Mouse (Mus musculus) layer of hippocampus, postnatal 10 days (tissue): ENCODE measurements around the gene 2010109A12Rik. TPM values are rescaled to one million over a fixed set of nuclear protein-coding genes. Genes with fewer than 3 reads are reported as not detected.
A peak's percentile ranks its signal among the peaks of the same experiment; 100 is the strongest.

Experiments
- DNase-seq, 2 experiments: peaks; one replicate each; pipeline ENCODE4 v3.0.0; 2021; ENCODE audit warnings: low spot score in 2 of 2
- total RNA-seq, 2 experiments: library from RNA; stranded (reverse); gene quantifications; 2 replicates each; pipeline ENCODE4 v1.2.3; 2021

The 2010109A12Rik gene
- total RNA-seq, 2 experiments from 2014 or later, result 0.87 to 1.1 TPM

DNA sequence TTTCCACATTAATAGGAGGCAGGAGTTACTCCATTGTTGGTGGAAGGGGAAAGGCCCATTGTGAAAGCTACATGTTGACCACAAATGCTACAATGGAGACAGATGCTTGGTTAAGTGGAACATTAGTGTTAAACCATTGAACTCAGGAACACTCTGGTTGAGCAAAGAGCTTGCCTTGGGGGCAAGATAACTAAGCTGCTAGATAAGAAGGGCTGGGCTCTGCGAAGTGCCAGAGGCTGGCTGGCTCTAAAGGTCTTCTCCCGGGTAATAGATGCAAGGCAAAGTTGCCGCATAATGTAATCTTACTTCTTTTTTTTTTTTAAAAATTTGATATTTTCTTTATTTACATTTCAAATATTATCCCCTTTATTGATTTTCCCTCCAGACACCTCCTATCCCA lies 20.8 kb downstream of the 2010109A12Rik start:
- no peak for DNase-seq

- no peak for DNase-seq
These were observed 23.2 kb downstream of the 2010109A12Rik start for GRCm38 (mm10) chr5:93229527-93229926.

DNA sequence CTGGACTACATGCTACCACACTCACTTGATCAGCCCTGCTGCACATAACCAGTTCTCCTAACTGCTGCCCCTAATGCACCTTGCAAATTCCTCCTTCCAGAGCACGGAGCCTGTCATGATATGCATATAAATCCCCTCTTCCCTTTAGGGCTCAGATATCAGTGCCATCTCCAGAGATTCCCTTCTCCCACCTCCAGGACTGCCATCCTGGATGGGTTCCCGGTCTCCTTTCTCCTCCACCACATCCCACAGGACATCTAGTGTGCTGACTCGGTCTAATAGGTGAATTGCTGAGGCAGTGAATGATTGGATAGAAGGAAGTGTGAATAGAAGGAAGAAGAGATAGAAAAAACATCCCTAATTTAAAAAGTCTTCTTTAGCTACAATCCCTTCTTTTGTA lies 25.4 kb downstream of the 2010109A12Rik start:
- no peak for DNase-seq

DNA sequence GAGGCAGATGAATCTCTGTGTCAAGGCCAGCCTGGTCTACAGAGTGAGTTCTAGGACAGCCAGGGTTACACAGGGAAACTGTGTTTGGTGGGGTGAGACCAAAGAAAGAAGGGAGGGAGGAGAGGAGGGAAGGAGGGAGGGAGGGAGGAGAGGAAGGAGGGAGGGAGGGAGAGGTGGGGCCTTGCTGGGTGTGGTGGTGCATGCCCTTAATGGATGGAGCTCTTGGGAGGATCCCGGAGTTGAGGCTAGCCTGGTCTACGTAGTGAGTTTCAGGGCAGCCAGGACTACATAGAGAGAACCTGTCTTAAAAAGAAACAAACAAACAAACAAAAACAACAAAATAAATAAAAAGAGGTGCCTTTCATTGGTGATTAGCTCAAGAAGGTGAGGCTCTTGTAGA lies 26.5 kb downstream of the 2010109A12Rik start:
- no peak for DNase-seq

DNA sequence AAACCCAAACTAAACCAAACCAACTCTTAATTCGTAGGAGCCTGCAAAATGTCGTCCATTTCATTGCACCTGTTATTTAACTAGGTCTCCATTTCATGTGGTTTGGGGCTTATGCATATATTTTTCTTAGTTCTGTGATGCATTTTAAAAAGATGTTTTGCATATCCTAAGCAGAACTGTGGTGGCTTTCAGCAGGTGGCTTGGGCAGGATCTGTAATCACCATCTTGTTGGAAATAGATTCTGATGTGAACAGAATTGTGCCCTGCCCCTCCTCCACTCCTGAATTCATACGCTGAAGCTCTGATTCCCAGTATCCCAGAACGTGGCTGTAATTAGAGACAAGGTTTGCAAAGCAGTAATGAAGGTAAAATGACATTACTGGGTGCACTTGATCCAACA lies 27.8 kb downstream of the 2010109A12Rik start:
- DNase-seq, result peak; percentile 25 to 43

DNA sequence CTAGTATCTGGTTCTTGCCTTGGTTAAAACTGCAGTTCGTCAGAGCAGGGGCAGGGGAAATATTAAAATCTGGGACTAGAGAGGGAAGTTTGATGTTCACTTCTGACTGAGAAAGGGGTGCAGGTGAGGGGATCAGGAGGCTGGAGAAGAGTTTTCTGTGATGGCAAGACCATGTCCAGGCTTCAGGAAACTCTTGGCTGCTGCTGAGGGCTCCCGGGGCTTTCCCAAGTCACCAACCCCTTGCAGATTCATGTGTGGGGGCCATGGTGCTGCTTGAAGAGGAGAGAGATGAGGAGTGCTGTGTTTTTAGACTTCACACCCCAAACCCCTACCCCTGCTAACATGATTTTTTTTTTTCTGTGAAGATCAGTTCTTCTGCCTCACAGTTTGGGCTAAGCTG lies 28.3 kb downstream of the 2010109A12Rik start:
- no peak for DNase-seq

DNA sequence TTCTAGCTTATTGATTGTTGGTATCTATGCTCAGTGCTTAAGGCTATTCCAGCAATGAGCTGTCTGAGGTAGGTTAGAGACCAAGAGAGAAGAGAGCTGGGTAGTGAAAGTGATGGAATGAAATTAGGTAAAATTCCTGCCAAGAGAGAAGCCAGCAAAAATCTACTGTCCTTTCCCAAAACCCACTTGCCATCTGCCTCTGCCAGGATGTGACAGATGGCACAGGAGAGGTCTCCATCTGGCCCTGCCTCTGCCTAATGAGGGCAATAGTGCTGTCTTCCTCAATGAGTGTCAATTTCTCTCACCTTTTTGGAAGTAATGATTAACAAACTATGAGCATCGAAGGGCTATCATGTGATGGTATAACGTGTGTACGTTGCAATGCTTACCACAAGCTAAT lies 29.6 kb downstream of the 2010109A12Rik start:
- DNase-seq, result peak; percentile 66 to 70

DNA sequence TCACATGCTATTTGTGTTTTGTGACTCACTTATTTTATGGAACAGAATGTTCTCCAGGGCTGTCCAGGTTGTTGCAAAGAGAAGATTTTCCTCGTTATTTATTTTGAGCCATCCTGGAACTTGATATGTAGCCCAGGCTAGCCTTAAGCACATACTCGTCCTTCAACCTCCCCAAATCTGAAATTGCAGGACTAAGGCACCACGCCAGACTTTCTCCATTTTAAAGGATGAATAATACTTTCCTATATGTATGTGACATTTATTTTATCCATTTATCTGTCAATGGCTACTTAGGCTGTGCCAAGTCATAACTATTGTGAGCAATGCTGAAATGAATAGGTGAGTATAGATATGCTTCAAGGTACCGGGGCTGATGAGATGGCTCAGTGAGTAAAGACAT lies 30.2 kb downstream of the 2010109A12Rik start:
- no peak for DNase-seq

DNA sequence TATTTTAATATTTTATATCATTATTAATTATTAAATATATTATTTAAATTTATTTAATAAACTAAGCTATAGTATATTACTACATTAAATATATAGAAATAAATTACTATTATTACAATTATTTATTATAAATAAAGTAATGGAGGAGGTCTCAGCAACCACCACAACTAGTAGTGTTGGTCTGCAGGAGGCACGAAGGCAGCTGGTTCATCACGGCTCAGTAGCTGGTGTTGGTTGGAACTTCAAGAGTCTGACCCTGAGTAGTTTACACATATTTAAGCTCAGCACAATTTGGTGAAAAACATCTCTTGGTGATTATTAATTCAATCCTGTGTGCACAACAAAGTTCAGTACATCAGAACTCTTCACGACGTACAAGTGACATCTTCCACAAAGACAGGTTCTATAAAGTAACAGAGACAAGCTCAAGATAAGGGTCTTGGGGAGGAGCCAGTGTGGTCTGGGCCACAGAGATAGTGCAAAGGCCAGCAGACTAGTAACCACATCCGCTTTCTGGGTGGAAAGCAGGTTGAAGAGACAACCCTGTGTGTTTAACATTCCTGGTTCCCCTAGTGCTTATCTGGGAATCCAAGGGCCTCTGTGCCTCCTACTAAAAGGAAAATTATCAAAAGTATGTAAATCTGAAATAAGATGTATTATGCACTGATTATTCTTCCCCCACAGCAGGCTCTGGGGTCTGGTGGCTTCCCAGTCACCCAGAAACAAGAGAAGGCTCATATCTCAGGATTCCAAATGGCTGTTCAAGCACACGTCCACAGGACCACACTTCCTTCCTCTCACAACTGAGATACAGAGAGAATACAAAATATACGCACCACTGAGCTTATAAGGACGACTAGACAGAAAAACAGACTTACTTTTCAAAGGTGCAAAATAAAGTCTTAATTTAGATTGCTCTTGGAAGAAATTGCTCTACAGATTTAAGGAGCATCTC lies 33.5 kb downstream of the 2010109A12Rik start:
- DNase-seq, result no peak

- DNase-seq, result no peak
These were observed 39.0 kb downstream of the 2010109A12Rik start for GRCm38 (mm10) chr5:93245280-93245679.

GRCm38 (mm10) chr5:93249940-93250578 lies 43.7 kb downstream of the 2010109A12Rik start:
- no peak for DNase-seq

DNA sequence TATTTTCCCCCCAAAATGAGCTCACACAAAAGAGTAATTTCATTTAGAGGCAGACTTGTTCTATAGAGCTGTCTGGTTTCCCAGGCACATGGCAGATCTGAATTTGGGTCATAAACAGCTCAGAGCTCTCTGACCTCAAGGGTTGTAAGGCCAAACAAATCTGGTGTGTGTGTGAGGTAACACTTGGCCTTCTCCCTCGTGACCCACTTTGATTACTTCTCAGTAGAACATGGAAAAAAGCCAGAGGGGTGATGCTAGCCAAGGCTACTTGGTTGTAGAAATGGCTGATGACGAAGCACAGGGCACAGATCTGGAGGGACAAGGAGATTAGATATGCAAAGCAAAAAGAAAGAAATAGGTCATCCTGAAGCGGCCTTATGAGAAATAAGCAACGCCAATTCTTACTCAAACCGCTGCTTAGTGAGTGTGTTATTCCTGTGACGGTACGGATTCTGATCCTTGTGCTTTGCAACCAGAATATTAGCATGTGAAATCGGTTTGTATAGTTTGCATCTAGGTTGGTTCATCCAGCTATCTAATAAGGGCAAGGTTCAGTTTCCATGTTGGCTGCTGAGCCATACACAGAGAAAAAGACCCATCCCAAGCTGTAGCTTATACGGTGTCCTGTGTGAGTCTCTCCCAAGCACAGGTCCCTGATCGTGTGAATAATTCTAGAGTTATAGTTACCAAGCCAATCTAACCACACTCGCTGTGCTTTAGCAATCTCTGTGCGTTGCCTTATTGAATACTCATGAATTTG lies 44.9 kb downstream of the 2010109A12Rik start:
- DNase-seq, result no peak

DNA sequence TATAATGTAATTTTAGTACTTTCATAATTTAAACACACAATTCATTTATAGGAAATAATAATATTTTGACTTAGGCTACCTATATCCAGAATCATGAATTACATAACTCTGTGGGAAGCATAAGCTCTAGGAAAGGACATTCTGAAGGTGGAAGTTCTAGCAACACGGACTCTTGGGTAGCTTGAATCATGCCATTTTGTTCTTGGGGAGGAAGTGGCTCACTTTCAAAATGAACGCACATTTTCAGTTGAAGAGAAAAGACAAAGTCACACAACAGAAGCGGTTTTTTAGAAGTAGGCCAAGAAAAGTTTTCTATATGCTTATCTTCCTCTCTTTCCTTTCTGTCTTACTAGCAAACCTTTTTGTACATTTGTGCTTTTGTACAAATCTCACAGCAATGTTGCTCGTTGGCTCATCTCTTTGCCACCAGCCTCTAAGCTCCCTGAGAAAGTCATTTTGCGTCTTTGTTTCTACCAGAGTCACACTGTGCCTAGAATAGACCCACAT lies 49.5 kb downstream of the 2010109A12Rik start:
- DNase-seq, result no peak

DNA sequence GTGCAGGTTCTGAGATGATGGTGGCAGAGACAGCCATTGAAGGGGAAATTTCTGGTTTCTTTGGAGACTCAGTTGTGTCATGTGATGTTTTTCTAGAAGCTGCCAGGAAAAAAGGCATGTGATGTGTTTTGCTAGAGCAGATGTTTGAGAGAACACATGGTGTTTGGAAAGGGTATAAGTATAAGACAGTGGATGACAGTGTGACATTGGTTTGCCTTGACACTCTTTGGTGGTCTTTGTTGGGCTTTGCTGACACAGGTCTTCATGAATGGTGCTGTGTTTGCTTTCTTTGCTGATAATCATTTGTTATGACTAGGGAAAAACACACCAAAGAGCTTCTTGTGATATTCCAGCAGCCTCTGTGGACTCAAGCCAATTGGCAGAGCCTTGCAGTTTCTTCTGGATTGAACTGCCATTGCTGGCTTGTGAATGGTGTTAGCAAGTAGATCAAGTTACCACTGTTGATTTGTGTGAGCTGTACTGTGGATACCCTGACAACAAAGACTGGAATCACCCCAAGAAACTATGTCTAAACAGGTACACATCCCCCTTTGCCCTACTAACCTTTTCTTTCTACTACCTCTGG lies 50.6 kb downstream of the 2010109A12Rik start:
- no peak for DNase-seq

DNA sequence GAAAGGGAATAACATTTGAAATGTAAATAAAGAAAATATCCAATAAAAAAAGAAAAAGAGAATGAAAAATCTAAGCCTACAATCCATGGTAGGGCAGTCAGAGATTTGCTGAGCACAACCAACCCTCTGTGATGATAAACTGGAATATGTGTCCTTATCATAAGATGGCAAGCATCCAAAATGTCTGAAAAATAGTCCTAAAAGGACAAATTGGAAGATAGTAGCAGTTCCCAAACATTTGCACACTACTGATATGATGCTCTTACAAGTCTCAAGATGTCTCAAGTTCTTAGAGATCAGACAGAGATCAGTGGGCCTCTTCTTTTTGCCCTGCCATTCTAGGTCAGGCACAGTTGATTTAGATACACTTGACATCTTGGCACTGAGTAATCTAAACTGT lies 53.0 kb downstream of the 2010109A12Rik start:
- DNase-seq, result no peak

- no peak for DNase-seq
These were observed 54.7 kb downstream of the 2010109A12Rik start for GRCm38 (mm10) chr5:93260983-93261382.

DNA sequence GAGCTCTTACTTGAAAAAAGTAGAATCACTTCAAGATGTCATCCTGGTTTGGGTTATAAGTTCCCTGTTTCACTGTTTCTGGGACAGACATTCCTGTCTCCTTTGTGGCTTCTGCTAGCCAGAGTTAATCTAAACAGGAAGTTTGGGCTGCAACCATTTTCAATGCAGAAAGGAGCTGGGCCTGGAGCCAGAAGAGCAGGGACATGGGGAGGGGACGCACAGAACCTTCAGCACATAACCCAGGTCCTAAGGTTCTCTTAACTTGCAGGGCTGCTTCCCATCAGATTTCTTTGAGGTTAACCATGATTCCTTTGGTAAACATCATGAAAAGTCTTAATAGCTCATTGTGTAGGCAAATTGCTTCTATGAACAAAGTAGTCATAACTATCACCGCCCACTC lies 56.4 kb downstream of the 2010109A12Rik start:
- no peak for DNase-seq
